ENCODE assay signal across 14 mouse cellular contexts in genomic region chr8:12811231-12811630, GRCm38 (mm10). TPM values are rescaled to one million over a fixed set of nuclear protein-coding genes. Genes with fewer than 3 reads are reported as not detected.
DNase-seq lines count a peak whose midpoint lies in the region; ATAC-seq and TF ChIP-seq lines count a peak whose summit lies in the region.
"Had no signal": no experiment of that assay in that cellular context is flagged by ENCODE, and none has a peak within 500 bp of the region (broad histone marks: within the 10 kb centered on the region; RNA-seq: fewer than 3 reads in every experiment).

No protein-coding gene starts in this region.

- peak; percentile 59 for DNase-seq in hindbrain, postnatal 0 days (ENCODE audit: low spot score)
- no peak for DNase-seq in hindbrain, embryonic 14.5 days (ENCODE audit: low spot score)
- DNase-seq in lung, postnatal 25 days (ENCODE audit: low spot score), result peak; percentile 46
- DNase-seq in lung, adult 18-20 months, result no peak
- DNase-seq in Patski (ENCODE audit: low read depth, low spot score), result no peak
- DNase-seq in retina, postnatal 7 days (ENCODE audit: low read depth, low spot score), result peak; percentile 14
- DNase-seq in adrenal gland, adult 8-10 months, result no peak
- DNase-seq: kidney, postnatal 4 days; right cerebral cortex, postnatal 25 days had no signal

- no peak overlapping the region for H3K27ac ChIP-seq in hindbrain, postnatal 0 days
- no peak overlapping the region for H3K27ac ChIP-seq in hindbrain, embryonic 14.5 days
- H3K27ac ChIP-seq: embryonic facial prominence, embryonic 13.5 days; hindbrain, embryonic 13.5 days; stomach, embryonic 15.5 days had no signal

- in situ Hi-C loops in Patski (cut with MboI; ENCODE audit: low pct_unique_long_range_greater_than_20kb), result no loop called here

- WGBS in hindbrain, postnatal 0 days, result 52% methylated on average over 6 of the region's 6 CpGs
- WGBS in hindbrain, embryonic 14.5 days, result 49% methylated on average over 6 of the region's 6 CpGs

- no peak overlapping the region for H3K4me2 ChIP-seq in hindbrain, postnatal 0 days (ENCODE audit: low read depth, low read length)
- H3K4me2 ChIP-seq in hindbrain, embryonic 14.5 days (replicated peaks), result no peak overlapping the region
- H3K4me2 ChIP-seq: embryonic facial prominence, embryonic 13.5 days; heart, embryonic 11.5 days; hindbrain, embryonic 13.5 days; stomach, embryonic 15.5 days had no signal

- H3K9me3 ChIP-seq in hindbrain, postnatal 0 days (ENCODE audit: low read length), result no peaks in the 10 kb centered on the region
- no peaks in the 10 kb centered on the region for H3K9me3 ChIP-seq in hindbrain, embryonic 14.5 days (ENCODE audit: control insufficient read depth, low read length)
- H3K9me3 ChIP-seq: embryonic facial prominence, embryonic 13.5 days; hindbrain, embryonic 13.5 days; megakaryocyte, embryonic 14.5 days; stomach, embryonic 15.5 days had no signal

- no peaks in the 10 kb centered on the region for H3K27me3 ChIP-seq in hindbrain, postnatal 0 days (ENCODE audit: insufficient read depth, low read length)
- H3K27me3 ChIP-seq in hindbrain, embryonic 14.5 days (ENCODE audit: control insufficient read depth, insufficient read depth, low read length), result no peaks in the 10 kb centered on the region
- no peaks in the 10 kb centered on the region for H3K27me3 ChIP-seq in Patski
- H3K27me3 ChIP-seq: embryonic facial prominence, embryonic 13.5 days; hindbrain, embryonic 13.5 days; stomach, embryonic 15.5 days had no signal

- no peak overlapping the region for H3K4me3 ChIP-seq in hindbrain, postnatal 0 days (ENCODE audit: low read length)
- no peak overlapping the region for H3K4me3 ChIP-seq in hindbrain, embryonic 14.5 days (replicated peaks; ENCODE audit: low read length)
- H3K4me3 ChIP-seq: embryonic facial prominence, embryonic 13.5 days; hindbrain, embryonic 13.5 days; megakaryocyte, embryonic 14.5 days; stomach, embryonic 15.5 days had no signal

- no peak overlapping the region for H3K9ac ChIP-seq in hindbrain, postnatal 0 days (replicated peaks; ENCODE audit: low read length)
- H3K9ac ChIP-seq in hindbrain, embryonic 14.5 days, result no peak overlapping the region
- H3K9ac ChIP-seq: embryonic facial prominence, embryonic 13.5 days; hindbrain, embryonic 13.5 days; stomach, embryonic 15.5 days had no signal

- H3K36me3 ChIP-seq in hindbrain, postnatal 0 days (ENCODE audit: insufficient read depth, low read length), result 0 out of 2 replicates have a peak, but pooled peaks cover 18% of the 10 kb centered on the region
- H3K36me3 ChIP-seq in hindbrain, embryonic 14.5 days (replicated peaks; ENCODE audit: control insufficient read depth, insufficient read depth), result peaks cover 22% of the 10 kb centered on the region

- POLR2A ChIA-PET in Patski (lab: Charles Lee), result interaction anchor here (0.6 kb wide), 1 partner anchor 52 kb away, joined by 3 read pairs; no protein-coding TSS in a partner anchor

- CTCF ChIA-PET in Patski (lab: Charles Lee), result interaction anchor here (0.8 to 1.8 kb wide), 5 partner anchors 13 to 150 kb away, joined by 3 to 7 read pairs (median 4); no protein-coding TSS in a partner anchor

- H3K4me1 ChIP-seq in hindbrain, postnatal 0 days (ENCODE audit: insufficient read depth, low read length), result 0 out of 2 replicates have a peak, but pooled peaks cover 4% of the 10 kb centered on the region
- H3K4me1 ChIP-seq in hindbrain, embryonic 14.5 days (replicated peaks; ENCODE audit: control insufficient read depth, insufficient read depth, low read length), result no peaks in the 10 kb centered on the region
- H3K4me1 ChIP-seq: embryonic facial prominence, embryonic 13.5 days; stomach, embryonic 15.5 days had no signal

- peak; percentile 38; the same call in 1 of the 2 replicates for TF ChIP-seq CTCF in hindbrain, postnatal 0 days (IDR thresholded peaks at IDR 0.05; ENCODE audit: low read depth)
- TF ChIP-seq CTCF in Patski (IDR thresholded peaks at IDR 0.05), result no peak

- ATAC-seq in hindbrain, postnatal 0 days, result no peak
- no peak for ATAC-seq in hindbrain, embryonic 14.5 days (ENCODE audit: low FRiP score)
- ATAC-seq in Patski, result peak; percentile 48

RNA-seq across cellular contexts. Expression of gene Atp11a, which starts 54.4 kb away (rescaled TPM):
- 35.2 and 48.8 TPM in 2 replicates for total RNA-seq in hindbrain, postnatal 0 days (2014; rRNA removed)
- polyA plus RNA-seq in hindbrain, postnatal 0 days (2015; fragmentation: Nextera tagmentation; extraction: Ambion mirVana), result 12.5 and 12.9 TPM in 2 replicates
- polyA plus RNA-seq in hindbrain, embryonic 14.5 days (2014; fragmentation: Nextera tagmentation; extraction: Ambion mirVana), result 14.8 and 15.4 TPM in 2 replicates
- 139 TPM for polyA plus RNA-seq in Patski (2021)
- 100 to 1,000 TPM; 139 to 237 (median 193) TPM for total RNA-seq in adrenal gland, adult 8-10 months (2022)

Comparison
In these comparisons a context has a peak if more than half of its experiments do, and no peak if none do; other contexts are left out.
1. DNase-seq: peak in hindbrain, postnatal 0 days (single experiment), lung, postnatal 25 days (single experiment) and retina, postnatal 7 days (single experiment); none in hindbrain, embryonic 14.5 days (single experiment), lung, adult 18-20 months (0 of 2), Patski (single experiment) and adrenal gland, adult 8-10 months (single experiment).